Mouse (Mus musculus): ENCODE measurements around the gene Cox6a2.

- no peak for TF ChIP-seq CTCF (IDR thresholded peaks at IDR 0.05; ENCODE audit: low read depth)
- no peak for TF ChIP-seq EP300 (IDR thresholded peaks at IDR 0.05; ENCODE audit: low read depth)
Observed at GRCm38 (mm10) chr7:128180546-128180945, 25.6 kb downstream of the Cox6a2 start.
